Mouse (Mus musculus) hindlimb bud, embryonic 11.5 days (tissue): ENCODE measurements around the gene Tnfaip3.

Experiments
- DNase-seq: peaks from one replicate; pipeline ENCODE4 v3.0.0-alpha.2; 2012; ENCODE audit warnings: low read depth, low spot score; ENCODE audit errors: extremely low spot score

Tnfaip3 gene

GRCm38 (mm10) chr10:19015257-19015862, at the start of gene Tnfaip3:
Tnfaip3 (minus strand) TSS chr10:19015657.
- peak; percentile 83 for DNase-seq

- DNase-seq = no peak
Observed at GRCm38 (mm10) chr10:19064651-19065601, 49.5 kb upstream of the Tnfaip3 start.

- no peak for DNase-seq
Observed at GRCm38 (mm10) chr10:19063670-19064069, 48.2 kb upstream of the Tnfaip3 start.

GRCm38 (mm10) chr10:19063208-19063607, 47.8 kb upstream of the Tnfaip3 start:
- no peak for DNase-seq

GRCm38 (mm10) chr10:19062098-19062905, 46.8 kb upstream of the Tnfaip3 start:
- no peak for DNase-seq

- DNase-seq = no peak
Observed at GRCm38 (mm10) chr10:19061201-19061600, 45.7 kb upstream of the Tnfaip3 start.

GRCm38 (mm10) chr10:19053524-19053923, 38.1 kb upstream of the Tnfaip3 start:
- DNase-seq = no peak

GRCm38 (mm10) chr10:19045986-19046385, 30.5 kb upstream of the Tnfaip3 start:
- DNase-seq = no peak

GRCm38 (mm10) chr10:19044765-19045516, 29.5 kb upstream of the Tnfaip3 start:
- no peak for DNase-seq

GRCm38 (mm10) chr10:19043529-19044262, 28.2 kb upstream of the Tnfaip3 start:
- DNase-seq = no peak

GRCm38 (mm10) chr10:19040147-19040546, 24.7 kb upstream of the Tnfaip3 start:
- no peak for DNase-seq

GRCm38 (mm10) chr10:19034764-19035163, 19.3 kb upstream of the Tnfaip3 start:
- DNase-seq = no peak

- DNase-seq = no peak
Observed at GRCm38 (mm10) chr10:19033696-19034095, 18.2 kb upstream of the Tnfaip3 start.

GRCm38 (mm10) chr10:19031875-19032274, 16.4 kb upstream of the Tnfaip3 start:
- DNase-seq = no peak

GRCm38 (mm10) chr10:19030628-19031027, 15.2 kb upstream of the Tnfaip3 start:
- DNase-seq = no peak

- no peak for DNase-seq
Observed at GRCm38 (mm10) chr10:19026710-19027109, 11.3 kb upstream of the Tnfaip3 start.

GRCm38 (mm10) chr10:19024353-19024752, 8.9 kb upstream of the Tnfaip3 start:
- DNase-seq = no peak

GRCm38 (mm10) chr10:19023622-19024326, 8.3 kb upstream of the Tnfaip3 start:
- DNase-seq = no peak

GRCm38 (mm10) chr10:19022272-19022671, 6.8 kb upstream of the Tnfaip3 start:
- DNase-seq = no peak
